Mouse (Mus musculus) spleen, postnatal 36 days (tissue): ENCODE data around the gene Milr1.
A peak's percentile ranks its signal among the peaks of the same experiment; 100 is the strongest.
"Not testable (repeated sequence)": the region's sequence is repeated elsewhere in the genome, so short reads cannot be mapped to it uniquely, and the experiment has no call there.

ENCODE experiments used
- DNase-seq, 2 experiments: peaks; one replicate each; pipeline ENCODE4 v3.0.0; 2022; ENCODE audit warnings: low spot score in 2 of 2, mixed read lengths in 1 of 2

Gene Milr1

GRCm38 (mm10) chr11:106776960-106777359 lies 25.9 kb downstream of the Milr1 start:
- no peak for DNase-seq

DNA sequence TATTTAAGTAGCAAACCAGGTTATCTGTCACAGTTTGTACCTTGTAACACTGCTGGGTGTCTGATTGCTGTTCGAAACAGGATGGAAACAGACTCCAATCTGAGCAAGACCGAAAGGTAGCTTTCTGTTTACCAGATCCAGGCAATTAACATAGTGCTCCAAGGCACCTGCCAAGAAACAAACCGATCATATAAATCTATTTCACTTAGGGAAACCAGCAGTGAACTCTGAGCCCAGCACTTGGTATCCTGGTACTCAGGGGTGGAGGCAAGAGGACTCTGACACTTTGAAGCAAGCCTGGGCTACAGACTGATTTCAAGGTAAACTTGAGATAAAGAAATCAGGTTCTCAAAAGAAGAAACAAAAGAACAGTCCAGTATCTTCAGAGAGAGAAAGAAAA lies 26.4 kb downstream of the Milr1 start:
- no peak for DNase-seq

GRCm38 (mm10) chr11:106778132-106778531 lies 27.1 kb downstream of the Milr1 start:
- no peak for DNase-seq

GRCm38 (mm10) chr11:106778589-106779387 lies 27.8 kb downstream of the Milr1 start:
- DNase-seq: no peak

- peak; percentile 93 to 94 for DNase-seq
Observed at GRCm38 (mm10) chr11:106779388-106780088, 28.5 kb downstream of the Milr1 start, which contains the start of gene Polg2. Polg2 (minus strand) TSS chr11:106779537.

DNA sequence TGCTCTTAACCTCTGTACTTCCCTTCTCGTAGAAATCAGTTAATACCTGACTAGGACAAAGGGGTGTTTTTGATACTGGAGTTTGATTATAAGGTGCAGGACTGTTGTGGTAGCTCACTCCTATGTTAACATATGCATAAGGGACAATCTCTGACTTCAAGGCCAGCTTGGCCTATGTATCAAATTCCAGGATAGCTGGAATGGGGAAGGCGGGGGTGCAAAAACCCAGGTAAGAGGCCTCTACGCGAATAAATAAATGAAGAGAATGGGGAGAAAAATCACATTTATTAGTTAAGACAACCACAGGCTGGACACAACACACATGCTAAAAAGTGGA lies 29.0 kb downstream of the Milr1 start:
- no peak for DNase-seq

- DNase-seq: no peak
Observed at GRCm38 (mm10) chr11:106780590-106781220, 29.7 kb downstream of the Milr1 start.

DNA sequence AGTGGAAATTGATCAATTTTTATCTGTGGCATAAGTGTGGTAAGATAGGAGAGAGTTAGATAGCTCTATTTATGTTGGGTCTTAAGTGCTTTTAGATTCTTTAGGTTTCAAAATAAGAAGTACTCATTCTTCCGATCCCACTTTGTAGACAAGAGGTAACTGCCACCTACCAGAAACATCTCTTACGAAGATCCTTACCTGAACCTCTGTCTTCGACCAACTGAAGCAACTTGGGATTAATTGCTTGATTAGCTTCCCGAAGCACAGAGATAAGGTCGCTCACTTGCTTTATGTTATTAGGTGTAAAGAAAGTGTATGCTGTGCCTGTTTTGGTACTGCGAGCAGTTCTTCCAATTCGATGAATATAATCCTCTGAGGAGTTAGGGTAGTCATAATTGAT lies 31.2 kb downstream of the Milr1 start:
- DNase-seq: not testable (repeated sequence)

DNA sequence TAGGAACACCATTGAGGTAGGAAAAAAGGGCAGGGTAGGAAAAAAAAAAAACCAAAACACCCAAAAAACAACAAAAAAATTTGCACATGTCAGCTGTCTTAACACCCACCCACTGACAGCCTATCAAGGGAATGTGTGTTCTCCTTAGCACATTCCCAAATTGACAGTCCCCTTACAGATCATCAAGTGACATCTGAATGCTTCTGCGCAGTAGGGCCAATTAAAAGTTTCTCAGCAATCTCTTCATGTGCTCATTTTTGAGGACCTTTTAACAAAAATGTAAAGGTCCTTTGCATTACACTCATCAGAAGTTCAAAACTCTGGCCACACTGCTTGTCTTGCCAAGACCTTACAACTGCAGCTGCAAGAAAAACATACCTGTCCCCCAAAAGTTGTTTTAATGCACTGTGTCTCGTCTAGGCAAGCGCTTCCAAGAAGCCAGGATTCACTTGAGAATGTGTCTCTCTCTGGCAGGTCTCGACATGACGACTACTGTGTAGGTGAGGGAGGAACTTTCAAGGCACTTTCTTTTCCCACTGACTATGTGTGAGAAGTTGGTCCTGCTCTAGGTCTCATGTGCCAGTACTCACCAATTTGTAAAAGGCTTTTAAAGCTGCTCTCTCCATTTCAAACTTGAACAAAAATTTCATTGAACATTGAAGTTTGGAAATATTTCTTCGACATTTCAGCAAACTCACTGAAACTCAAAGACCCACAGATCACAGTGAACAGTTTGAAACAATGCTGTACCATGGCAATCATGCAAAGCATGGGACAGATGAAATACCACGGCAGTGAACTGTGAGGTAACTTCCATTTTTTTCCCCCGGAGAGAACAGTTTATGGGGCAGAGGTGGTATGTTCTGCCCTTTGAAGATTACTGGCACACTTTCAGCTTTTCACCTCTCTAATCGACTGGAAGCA lies 32.1 kb downstream of the Milr1 start:
- no peak for DNase-seq

- no peak for DNase-seq
Observed at GRCm38 (mm10) chr11:106784476-106784875, 33.5 kb downstream of the Milr1 start.

- DNase-seq: no peak
Observed at GRCm38 (mm10) chr11:106785043-106785442, 34.0 kb downstream of the Milr1 start.

GRCm38 (mm10) chr11:106787131-106788025 lies 36.4 kb downstream of the Milr1 start:
- peak; percentile 90 to 92 for DNase-seq

DNA sequence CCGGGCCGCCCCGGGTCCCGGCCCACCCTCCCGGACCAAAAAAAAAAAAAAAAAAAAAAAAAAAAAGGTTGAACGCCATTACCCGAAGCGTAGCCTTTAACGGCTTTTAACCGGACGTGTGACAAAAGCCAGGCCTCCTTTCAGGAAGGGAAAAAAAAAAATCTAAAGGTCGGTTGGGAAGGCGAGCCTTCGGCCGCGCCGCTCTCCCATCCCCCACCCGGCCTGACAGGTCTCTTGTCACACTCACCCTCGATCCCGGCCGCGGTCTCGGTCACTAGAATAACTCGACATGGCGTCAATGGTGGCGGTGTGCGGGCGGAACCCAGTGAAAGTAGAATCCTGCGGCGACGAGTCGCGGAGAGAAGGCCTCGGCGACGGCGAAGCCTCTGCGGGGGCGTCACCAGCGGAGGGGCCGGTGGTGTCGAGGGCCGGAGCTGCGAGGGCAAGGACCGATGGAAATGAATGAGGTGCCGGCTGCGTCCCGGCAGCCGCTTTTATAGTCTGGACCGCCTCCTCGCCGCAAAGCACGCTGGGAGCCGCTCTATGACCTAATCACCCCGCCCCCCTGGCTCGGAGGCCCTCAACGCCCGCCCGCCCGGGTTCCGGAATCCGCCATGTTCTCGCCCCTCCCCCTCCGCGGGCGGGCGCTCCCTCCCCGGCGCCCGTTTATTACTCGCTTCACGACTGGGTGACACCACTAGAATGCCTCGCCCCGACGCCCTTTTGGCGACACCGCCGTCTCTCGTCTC lies 37.2 kb downstream of the Milr1 start:
- DNase-seq: peak; percentile 97 to 98

DNA sequence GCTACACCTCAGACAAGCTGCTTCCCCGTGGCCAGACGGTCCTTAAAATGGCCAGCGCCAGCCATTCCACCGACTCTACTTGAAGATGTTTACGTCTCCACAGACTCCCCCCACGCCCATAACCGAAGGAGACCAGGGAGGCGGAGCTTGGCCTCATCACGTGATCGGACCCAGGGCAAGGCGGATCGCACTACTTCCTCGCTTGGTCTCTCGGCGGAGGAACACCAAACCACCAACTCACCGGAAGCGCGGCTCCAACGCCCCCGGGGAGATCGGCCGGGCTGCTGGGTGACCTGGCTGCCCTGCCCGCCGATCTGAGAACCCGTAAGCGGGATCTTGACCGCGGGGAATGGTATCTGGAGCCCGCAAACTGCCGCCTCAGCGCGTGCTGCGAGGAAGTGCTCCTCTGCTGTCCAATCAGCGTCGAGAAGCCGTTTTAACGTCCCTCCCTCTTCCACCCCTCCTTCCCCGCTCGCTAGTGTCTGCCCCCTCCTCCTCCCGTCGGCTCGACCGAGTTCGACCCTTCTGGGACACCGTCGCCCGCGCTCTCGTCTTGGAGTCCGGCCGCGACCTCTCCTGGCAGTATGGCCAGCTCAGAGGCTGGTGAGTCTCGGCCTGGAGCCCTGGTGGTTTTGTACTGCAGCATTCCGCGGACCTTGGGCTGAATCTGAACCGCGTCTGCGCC lies 37.9 kb downstream of the Milr1 start, which contains the start of the genes Ddx5 and Cep95:
TSS of gene Ddx5 (minus strand) at position 411 of the 685 bp plus-strand sequence.
TSS of gene Cep95 (plus strand) at position 478 of the 685 bp plus-strand sequence.
- DNase-seq: peak; percentile 97 to 98

GRCm38 (mm10) chr11:106789649-106790048 lies 38.6 kb downstream of the Milr1 start:
- no peak for DNase-seq

- no peak for DNase-seq
Observed at GRCm38 (mm10) chr11:106793846-106794245, 42.8 kb downstream of the Milr1 start.

DNA sequence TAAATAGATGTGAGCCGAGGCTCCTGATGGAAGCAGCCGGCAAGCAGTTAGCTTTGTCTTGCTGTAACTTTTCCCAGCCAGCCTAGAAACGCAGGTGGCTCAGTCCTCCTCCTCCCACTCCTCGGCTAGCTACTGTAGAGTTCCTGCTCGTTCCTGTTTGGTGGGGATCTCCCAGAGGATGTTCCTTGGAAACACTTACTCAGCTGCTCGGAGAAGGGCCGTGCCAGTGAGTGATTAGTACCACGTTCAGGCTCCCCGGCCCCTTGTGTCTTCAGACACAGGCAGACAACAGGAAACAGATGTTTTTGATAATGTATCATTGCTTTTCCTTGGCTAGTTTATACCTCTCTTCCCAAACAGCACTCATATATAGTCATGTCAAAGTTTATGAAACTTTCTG lies 44.7 kb downstream of the Milr1 start:
- DNase-seq: no peak

DNA sequence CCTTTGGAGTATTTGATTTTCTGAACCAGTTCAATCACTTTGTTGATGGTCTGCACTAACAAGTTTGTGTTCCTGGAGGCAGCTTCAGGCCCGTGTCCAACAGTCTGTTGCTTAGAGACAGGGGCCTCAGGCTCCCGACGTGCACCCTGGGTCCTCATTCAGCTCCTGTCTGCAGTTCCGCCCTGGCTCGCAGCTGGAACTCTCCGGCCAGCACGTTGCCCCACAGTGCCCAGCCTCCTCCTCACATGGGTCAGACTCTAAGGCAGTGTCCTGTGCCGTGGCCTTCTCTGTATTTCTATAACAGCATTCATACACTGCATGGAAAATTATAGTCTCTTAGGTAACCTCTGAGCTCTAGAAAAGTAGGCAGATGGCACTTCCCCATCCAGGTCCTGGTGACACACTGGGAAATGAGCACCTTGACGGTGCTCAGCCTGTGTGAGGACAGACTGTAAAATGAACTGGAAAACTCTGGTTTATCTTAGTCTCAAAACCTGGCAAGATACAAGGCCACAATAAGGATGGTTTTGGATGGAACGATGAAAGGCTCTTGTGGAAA lies 51.1 kb downstream of the Milr1 start:
- no peak for DNase-seq

- DNase-seq: not testable (repeated sequence)
Observed at GRCm38 (mm10) chr11:106807442-106807841, 56.4 kb downstream of the Milr1 start.
